Mouse (Mus musculus) bone marrow macrophage, adult 2 months (primary cell): Measurements from ENCODE around the gene Prr29.

ENCODE experiments used
- CTCF ChIP-seq: IDR thresholded peaks from 2 replicates; pipeline ENCODE4 v1.5.1; 2012; ENCODE audit warnings: low read depth, mild to moderate bottlenecking, low read length, moderate library complexity
- POLR2A ChIP-seq: IDR thresholded peaks from 2 replicates; pipeline ENCODE4 v1.6.1; 2012; ENCODE audit warnings: mild to moderate bottlenecking, low read depth, low read length, borderline replicate concordance

DNA sequence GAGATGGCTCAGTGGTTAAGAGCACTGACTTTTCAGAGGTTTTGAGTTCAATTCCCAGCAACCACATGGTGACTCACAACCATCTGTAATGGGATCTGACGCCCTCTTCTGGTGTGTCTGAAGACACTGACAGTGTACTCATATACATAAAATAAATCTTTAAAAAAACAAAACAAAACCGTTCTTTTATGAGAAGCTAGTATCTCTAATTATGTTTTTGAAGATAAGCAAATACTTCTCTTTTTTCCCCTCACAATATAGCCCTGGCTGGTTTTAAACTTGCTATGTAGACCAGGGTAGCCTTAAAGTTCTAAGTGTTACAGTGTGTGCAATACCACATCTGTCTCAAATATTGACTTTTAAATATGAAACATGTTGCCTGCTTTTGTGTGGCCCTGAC, 45.9 kb downstream of the Prr29 start:
- TF ChIP-seq POLR2A (no peak), CTCF (no peak)
